Mouse (Mus musculus): ENCODE data around the gene Retsat. TPM values are rescaled to one million over a fixed set of nuclear protein-coding genes. Genes with fewer than 3 reads are reported as not detected.

The Retsat gene
- total RNA-seq, 2 experiments from 2014 or later: 185 to 218 TPM

DNA sequence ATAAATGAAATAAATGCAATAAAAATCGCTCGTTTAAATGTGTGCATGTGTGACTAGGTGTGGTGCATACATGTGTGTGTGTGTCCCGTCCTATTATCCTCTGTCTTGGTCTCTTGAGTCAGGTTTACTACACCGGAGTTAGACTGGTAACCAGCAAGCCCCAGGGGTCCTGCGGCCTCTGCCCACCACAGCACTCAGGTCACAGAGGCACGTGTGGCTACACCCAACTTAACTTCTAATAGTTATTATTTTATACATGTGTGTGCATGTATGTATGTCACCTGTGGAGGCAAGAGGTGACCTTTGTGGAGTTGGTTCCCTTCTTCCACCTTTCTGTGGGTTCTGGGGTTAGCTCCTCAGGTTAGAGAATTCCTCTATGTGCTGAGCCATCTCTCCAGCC is 56.1 kb downstream of the Retsat start:
- intact Hi-C loops (cut with DNase I): no loop called here
- no peak for DNase-seq

DNA sequence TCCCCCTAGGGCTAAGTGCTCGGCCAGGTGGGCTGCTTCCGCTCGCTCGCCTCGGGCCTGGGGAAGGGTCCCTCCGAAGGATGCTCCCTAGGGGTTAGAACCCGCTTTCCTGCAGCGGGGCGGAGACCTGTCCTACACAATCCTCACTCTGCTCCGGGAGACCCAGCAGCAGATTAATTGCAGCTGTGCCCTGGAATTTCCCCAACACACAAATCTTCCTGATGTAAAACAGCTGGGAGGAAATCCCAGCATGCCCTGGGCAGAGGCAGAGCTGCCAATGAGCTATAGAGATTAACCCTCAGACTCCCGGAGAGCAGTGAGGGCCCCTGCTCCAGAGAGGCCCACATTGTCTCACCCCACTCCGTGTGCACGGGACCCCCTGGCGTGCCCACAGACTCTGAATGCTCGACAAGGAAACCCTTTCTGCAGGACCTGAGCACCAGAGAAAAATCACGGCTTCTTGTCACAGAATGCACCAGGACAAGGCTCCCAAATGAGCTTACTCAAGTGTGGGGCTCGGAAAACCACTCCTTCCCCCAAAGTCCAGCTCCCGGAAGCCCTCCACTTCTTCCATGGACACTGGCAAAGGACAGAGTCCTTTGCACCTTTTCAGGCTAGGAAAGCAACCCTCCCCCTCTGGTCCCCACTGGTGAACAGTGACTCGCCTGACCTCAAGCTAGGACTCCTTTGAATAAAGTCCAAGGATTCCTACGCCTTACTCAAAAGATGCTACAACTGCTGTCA is 57.2 kb downstream of the Retsat start:
- intact Hi-C loops (cut with DNase I): loop anchor here (1.0 kb wide), 1 partner anchor 12 kb away; no protein-coding TSS in a partner anchor
- peak; percentile 71 to 81 for DNase-seq

DNA sequence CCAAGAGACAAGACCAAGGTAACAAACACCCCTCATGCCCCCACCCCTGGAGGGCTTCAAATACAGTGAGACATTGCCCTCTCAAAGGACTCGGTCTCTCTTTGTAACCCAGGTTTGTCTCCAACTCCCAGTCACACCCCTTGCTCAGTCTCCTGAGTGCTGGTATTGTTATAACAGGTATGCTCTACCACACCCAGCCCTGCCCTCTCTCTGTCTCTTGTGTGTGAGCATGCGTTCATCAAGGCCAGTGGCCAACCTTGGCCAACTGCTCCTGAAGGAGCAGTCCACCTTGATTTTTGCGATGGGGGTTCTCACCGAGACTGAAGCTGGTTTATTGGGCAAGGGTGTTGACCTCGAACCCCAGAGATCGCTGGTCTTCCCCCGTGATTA is 57.8 kb downstream of the Retsat start:
- intact Hi-C loops (cut with DNase I): loop anchor here (1.0 kb wide), 1 partner anchor 11 kb away; no protein-coding TSS in a partner anchor
- no peak for DNase-seq

DNA sequence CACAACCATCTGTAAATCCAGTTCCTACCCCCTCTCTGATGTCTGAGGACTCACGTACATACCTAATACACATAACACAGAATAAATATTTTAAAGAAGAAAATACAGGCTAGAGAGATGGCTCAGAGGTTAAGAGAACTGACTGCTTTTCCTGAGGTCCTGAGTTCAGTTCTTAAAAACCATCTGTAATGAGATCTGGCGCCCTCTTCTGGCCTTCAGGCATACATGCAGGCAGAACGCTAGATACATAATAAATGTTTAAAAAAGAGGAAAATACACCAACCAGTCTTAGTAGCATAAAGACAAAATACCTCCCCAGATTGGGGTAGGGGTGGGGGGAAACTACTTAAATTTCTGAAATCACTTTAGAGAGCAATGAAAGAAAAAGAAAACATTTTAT is 59.7 kb downstream of the Retsat start:
- intact Hi-C loops (cut with DNase I): no loop called here
- no peak for DNase-seq

Other genes starting within 250 kb of the Retsat start
- 10 to 100 TPM; 19.3 to 22.6 TPM for gene Tmem150a, start 243.0 kb upstream of the Retsat start, total RNA-seq (2021)
- 10 to 100 TPM; 42.8 to 47.6 TPM for gene Rnf181, start 231.5 kb upstream of the Retsat start, total RNA-seq (2021)
- gene Vamp5, start 218.0 kb upstream of the Retsat start, total RNA-seq (2021): 10 to 100 TPM; 67.4 to 72.6 TPM
- gene Vamp8, start 207.8 kb upstream of the Retsat start, total RNA-seq (2021): 10 to 100 TPM; 75.7 to 81.5 TPM
- 10 to 100 TPM; 31.1 to 31.7 TPM for gene Ggcx, start 184.2 kb upstream of the Retsat start, total RNA-seq (2021)
- 100 to 1,000 TPM in 1 of 2 experiments, 10 to 100 TPM in 1; 81.3 to 164 TPM for gene Mat2a, start 158.9 kb upstream of the Retsat start, total RNA-seq (2021)
- gene Sh2d6, start 76.8 kb upstream of the Retsat start, total RNA-seq (2021): under 1 TPM; 0.33 to 0.35 TPM
- 10 to 100 TPM in 1 of 2 experiments, 1 to 10 TPM in 1; 9.0 to 10.3 TPM for gene Capg, start 54.1 kb upstream of the Retsat start, total RNA-seq (2021)
- 10 to 100 TPM; 13.8 to 20.0 TPM for gene Elmod3, start 62 bp upstream of the Retsat start, total RNA-seq (2021)
- gene Tgoln1, start 18.5 kb downstream of the Retsat start, total RNA-seq (2021): 10 to 100 TPM; 56.9 to 61.9 TPM
- 10 to 100 TPM; 10.5 to 11.9 TPM for gene Tcf7l1, start 190.8 kb downstream of the Retsat start, total RNA-seq (2021)